Mouse (Mus musculus): Measurements from ENCODE around the gene Prph. TPM values are rescaled to one million over a fixed set of nuclear protein-coding genes. Genes with fewer than 3 reads are reported as not detected.
A peak's percentile ranks its signal among the peaks of the same experiment; 100 is the strongest.

The Prph gene
- polyA plus RNA-seq, 1 experiment: not detected

GRCm38 (mm10) chr15:99095356-99095755, 40.4 kb downstream of the Prph start:
- H3K4me1 ChIP-seq (ENCODE audit: control insufficient read depth, insufficient read depth, low read length): no peaks in the 10 kb centered on the region
- H3K4me3 ChIP-seq (ENCODE audit: insufficient read depth, low read length): no peak overlapping the region
- no peak overlapping the region for H3K27ac ChIP-seq (ENCODE audit: insufficient read depth, low read depth, low read length)
- TF ChIP-seq CTCF (IDR thresholded peaks at IDR 0.05; ENCODE audit: low read depth, low read length) (no peak), POLR2A (IDR thresholded peaks at IDR 0.05; ENCODE audit: borderline replicate concordance, low read depth, low read length) (no peak)

- Histone ChIP-seq H3K4me3 (ENCODE audit: insufficient read depth, low read length) (no peak overlapping the region), H3K4me1 (ENCODE audit: control insufficient read depth, insufficient read depth, low read length) (no peaks in the 10 kb centered on the region), H3K27ac (ENCODE audit: insufficient read depth, low read depth, low read length) (no peak overlapping the region)
- TF ChIP-seq CTCF (IDR thresholded peaks at IDR 0.05; ENCODE audit: low read depth, low read length) (no peak), POLR2A (IDR thresholded peaks at IDR 0.05; ENCODE audit: borderline replicate concordance, low read depth, low read length) (no peak)
Measured at GRCm38 (mm10) chr15:99096061-99096793, 41.3 kb downstream of the Prph start.

DNA sequence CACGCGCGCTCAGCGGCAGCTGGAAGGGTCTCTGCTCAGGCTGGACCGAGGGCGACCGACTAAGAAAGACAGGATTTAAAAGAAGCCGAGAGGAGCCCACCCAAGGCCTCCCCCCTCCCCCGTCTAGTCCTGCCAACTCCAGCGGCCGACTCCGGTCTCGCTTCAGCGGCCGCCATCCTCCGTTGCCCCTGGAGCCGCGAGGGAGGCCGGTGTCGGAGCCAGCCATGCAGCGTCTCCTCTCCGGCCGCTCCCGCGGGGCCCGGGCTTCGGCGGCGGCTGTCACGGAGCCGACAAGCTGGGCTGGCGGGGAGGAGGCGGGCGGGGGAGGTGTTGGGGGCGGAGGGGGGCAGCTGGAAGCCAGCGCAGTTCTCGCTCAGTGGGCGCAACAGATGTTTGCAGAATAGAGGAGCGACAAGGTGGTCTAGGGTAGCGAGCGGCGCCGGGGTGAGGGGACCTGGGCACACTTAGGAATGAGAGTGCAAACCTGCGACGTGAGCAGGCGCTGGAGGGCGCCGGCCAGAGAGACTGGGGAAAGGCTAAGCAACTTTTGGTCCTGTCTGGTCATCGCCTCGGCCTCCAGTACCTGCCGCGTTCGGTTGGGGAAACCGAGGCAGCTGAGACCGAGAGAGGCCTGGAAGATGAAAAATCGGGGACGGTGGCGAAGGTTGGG, 42.0 kb downstream of the Prph start:
- Histone ChIP-seq H3K4me3 (ENCODE audit: insufficient read depth, low read length) (peak overlapping the region; percentile 46), H3K27ac (ENCODE audit: insufficient read depth, low read depth, low read length) (no peak overlapping the region), H3K4me1 (ENCODE audit: control insufficient read depth, insufficient read depth, low read length) (no peaks in the 10 kb centered on the region)
- TF ChIP-seq POLR2A (IDR thresholded peaks at IDR 0.05; ENCODE audit: borderline replicate concordance, low read depth, low read length): no peak
- no peak for TF ChIP-seq CTCF (IDR thresholded peaks at IDR 0.05; ENCODE audit: low read depth, low read length)

GRCm38 (mm10) chr15:99097840-99098492, 43.0 kb downstream of the Prph start:
- H3K27ac ChIP-seq (ENCODE audit: insufficient read depth, low read depth, low read length): no peak overlapping the region
- H3K4me1 ChIP-seq (ENCODE audit: control insufficient read depth, insufficient read depth, low read length): no peaks in the 10 kb centered on the region
- TF ChIP-seq CTCF (IDR thresholded peaks at IDR 0.05; ENCODE audit: low read depth, low read length) (no peak), POLR2A (IDR thresholded peaks at IDR 0.05; ENCODE audit: borderline replicate concordance, low read depth, low read length) (no peak)
- H3K4me3 ChIP-seq (ENCODE audit: insufficient read depth, low read length): peak overlapping the region; percentile 37

GRCm38 (mm10) chr15:99098493-99098861, 43.5 kb downstream of the Prph start:
- H3K27ac ChIP-seq (ENCODE audit: insufficient read depth, low read depth, low read length): no peak overlapping the region
- no peak for TF ChIP-seq POLR2A (IDR thresholded peaks at IDR 0.05; ENCODE audit: borderline replicate concordance, low read depth, low read length)
- TF ChIP-seq CTCF (IDR thresholded peaks at IDR 0.05; ENCODE audit: low read depth, low read length): no peak
- H3K4me3 ChIP-seq (ENCODE audit: insufficient read depth, low read length): peak overlapping the region; percentile 37
- H3K4me1 ChIP-seq (ENCODE audit: control insufficient read depth, insufficient read depth, low read length): no peaks in the 10 kb centered on the region

DNA sequence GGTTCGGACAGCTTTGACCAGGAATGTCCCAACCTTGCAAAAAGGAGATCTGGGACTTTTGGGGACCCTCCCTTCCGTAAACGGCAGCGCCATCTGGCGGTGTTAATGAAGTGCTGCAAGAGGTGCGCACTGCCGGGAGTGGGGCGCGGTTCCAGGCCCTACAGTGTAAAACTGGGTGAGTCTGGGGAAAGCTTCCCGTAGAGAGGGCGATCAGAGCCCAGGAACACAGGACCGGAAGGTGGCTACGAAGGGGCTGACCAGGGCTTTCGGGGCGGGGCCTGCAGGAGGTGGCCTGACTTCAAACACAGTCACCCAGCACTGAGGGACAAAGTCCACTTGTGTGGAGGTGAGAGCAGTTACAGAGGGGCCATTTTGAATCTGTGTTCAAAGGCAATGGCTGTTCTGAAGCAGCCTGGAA, 44.2 kb downstream of the Prph start:
- no peak overlapping the region for H3K27ac ChIP-seq (ENCODE audit: insufficient read depth, low read depth, low read length)
- TF ChIP-seq CTCF (IDR thresholded peaks at IDR 0.05; ENCODE audit: low read depth, low read length) (peak; percentile 97), POLR2A (IDR thresholded peaks at IDR 0.05; ENCODE audit: borderline replicate concordance, low read depth, low read length) (no peak)
- peak overlapping the region; percentile 9; the same call in 1 of the 2 replicates for H3K4me3 ChIP-seq (ENCODE audit: insufficient read depth, low read length)

GRCm38 (mm10) chr15:99099984-99100383, 45.0 kb downstream of the Prph start:
- H3K4me3 ChIP-seq (ENCODE audit: insufficient read depth, low read length): no peak overlapping the region
- no peak for TF ChIP-seq CTCF (IDR thresholded peaks at IDR 0.05; ENCODE audit: low read depth, low read length)
- no peak for TF ChIP-seq POLR2A (IDR thresholded peaks at IDR 0.05; ENCODE audit: borderline replicate concordance, low read depth, low read length)
- no peak overlapping the region for H3K27ac ChIP-seq (ENCODE audit: insufficient read depth, low read depth, low read length)
- H3K4me1 ChIP-seq (ENCODE audit: control insufficient read depth, insufficient read depth, low read length): no peaks in the 10 kb centered on the region

More for the DNA sequence above, 44.2 kb downstream of the Prph start:
- no peaks in the 10 kb centered on the region for H3K4me1 ChIP-seq (ENCODE audit: control insufficient read depth, insufficient read depth, low read length)

GRCm38 (mm10) chr15:99105238-99105637, 50.3 kb downstream of the Prph start:
- peaks cover 5% of the 10 kb centered on the region; the same call in 1 of the 2 replicates for H3K4me1 ChIP-seq (ENCODE audit: control insufficient read depth, insufficient read depth, low read length)
- no peak overlapping the region for H3K4me3 ChIP-seq (ENCODE audit: insufficient read depth, low read length)
- no peak for TF ChIP-seq CTCF (IDR thresholded peaks at IDR 0.05; ENCODE audit: low read depth, low read length)
- no peak overlapping the region for H3K27ac ChIP-seq (ENCODE audit: insufficient read depth, low read depth, low read length)

GRCm38 (mm10) chr15:99107866-99108265, 52.9 kb downstream of the Prph start:
- TF ChIP-seq POLR2A (IDR thresholded peaks at IDR 0.05; ENCODE audit: borderline replicate concordance, low read depth, low read length): no peak
- no peak for TF ChIP-seq CTCF (IDR thresholded peaks at IDR 0.05; ENCODE audit: low read depth, low read length)
- Histone ChIP-seq H3K4me1 (ENCODE audit: control insufficient read depth, insufficient read depth, low read length) (peaks cover 6% of the 10 kb centered on the region; the same call in 1 of the 2 replicates), H3K27ac (ENCODE audit: insufficient read depth, low read depth, low read length) (no peak overlapping the region), H3K4me3 (ENCODE audit: insufficient read depth, low read length) (no peak overlapping the region)

Other genes starting within 250 kb of the Prph start
- not detected in 2 replicates for gene Ddn, start 245.7 kb upstream of the Prph start, polyA plus RNA-seq (2012; ENCODE audit: insufficient read depth, insufficient read length, missing spikeins)
- 82.3 and 86.6 TPM in 2 replicates for gene Prkag1, start 223.7 kb upstream of the Prph start, polyA plus RNA-seq (2012; ENCODE audit: insufficient read depth, insufficient read length, missing spikeins)
- 69.1 and 75.3 TPM in 2 replicates for gene Kmt2d, start 184.0 kb upstream of the Prph start, polyA plus RNA-seq (2012; ENCODE audit: insufficient read depth, insufficient read length, missing spikeins)
- 9.8 and 11.8 TPM in 2 replicates for gene Rhebl1, start 160.6 kb upstream of the Prph start, polyA plus RNA-seq (2012; ENCODE audit: insufficient read depth, insufficient read length, missing spikeins)
- not detected in 2 replicates for gene Dhh, start 156.6 kb upstream of the Prph start, polyA plus RNA-seq (2012; ENCODE audit: insufficient read depth, insufficient read length, missing spikeins)
- gene Lmbr1l, start 136.9 kb upstream of the Prph start, polyA plus RNA-seq (2012; ENCODE audit: insufficient read depth, insufficient read length, missing spikeins): 22.0 and 25.7 TPM in 2 replicates
- 872 and 1,013 TPM in 2 replicates for gene Tuba1b, start 120.6 kb upstream of the Prph start, polyA plus RNA-seq (2012; ENCODE audit: insufficient read depth, insufficient read length, missing spikeins)
- gene Gm49450, start 101.6 kb upstream of the Prph start, polyA plus RNA-seq (2012; ENCODE audit: insufficient read depth, insufficient read length, missing spikeins): not detected in 2 replicates
- 36.4 and 43.3 TPM in 2 replicates for gene Tuba1a, start 101.5 kb upstream of the Prph start, polyA plus RNA-seq (2012; ENCODE audit: insufficient read depth, insufficient read length, missing spikeins)
- 134 and 173 TPM in 2 replicates for gene Tuba1c, start 25.3 kb upstream of the Prph start, polyA plus RNA-seq (2012; ENCODE audit: insufficient read depth, insufficient read length, missing spikeins)
- 15.6 and 18.3 TPM in 2 replicates for gene Troap, start 19.4 kb downstream of the Prph start, polyA plus RNA-seq (2012; ENCODE audit: insufficient read depth, insufficient read length, missing spikeins)
- not detected in 2 replicates for gene C1ql4, start 32.6 kb downstream of the Prph start, polyA plus RNA-seq (2012; ENCODE audit: insufficient read depth, insufficient read length, missing spikeins)
- gene Dnajc22, start 38.0 kb downstream of the Prph start, polyA plus RNA-seq (2012; ENCODE audit: insufficient read depth, insufficient read length, missing spikeins): not detected in 2 replicates
- 5.9 and 7.3 TPM in 2 replicates for gene Spats2, start 70.7 kb downstream of the Prph start, polyA plus RNA-seq (2012; ENCODE audit: insufficient read depth, insufficient read length, missing spikeins)
- gene Kcnh3, start 169.7 kb downstream of the Prph start, polyA plus RNA-seq (2012; ENCODE audit: insufficient read depth, insufficient read length, missing spikeins): not detected in 2 replicates
- gene Mcrs1, start 196.8 kb downstream of the Prph start, polyA plus RNA-seq (2012; ENCODE audit: insufficient read depth, insufficient read length, missing spikeins): 29.4 and 29.9 TPM in 2 replicates
- gene Prpf40b, start 239.9 kb downstream of the Prph start, polyA plus RNA-seq (2012; ENCODE audit: insufficient read depth, insufficient read length, missing spikeins): 11.0 and 16.2 TPM in 2 replicates
- not detected in 2 replicates for gene Fam186b, start 240.7 kb downstream of the Prph start, polyA plus RNA-seq (2012; ENCODE audit: insufficient read depth, insufficient read length, missing spikeins)